Mouse (Mus musculus): ENCODE measurements at regions not wholly inside any gene's neighbourhood (a gene's known extent, or its start where the extent isn't known, plus 50 kb on each side); places are given as distances from the start of the nearest gene placed in this dataset.

- Histone ChIP-seq H3K27me3 (replicated peaks; ENCODE audit: low read depth, poor library complexity, severe bottlenecking) (no peaks in the 10 kb centered on the region), H3K9me3 (no peaks in the 10 kb centered on the region), H3K4me1 (peaks cover 15% of the 10 kb centered on the region), H3K36me3 (replicated peaks) (no peaks in the 10 kb centered on the region), H3K27ac (replicated peaks) (no peak overlapping the region), H3K4me3 (no peak overlapping the region)
- no peak for DNase-seq (ENCODE audit: low spot score)
- WGBS = 82% methylated on average over 10 of the region's 10 CpGs
Measured at GRCm38 (mm10) chr6:50041044-50041443, 69.0 kb upstream of the Mpp6 start.

GRCm38 (mm10) chr6:50042127-50042526, 67.9 kb upstream of the Mpp6 start:
- Histone ChIP-seq H3K36me3 (replicated peaks) (no peaks in the 10 kb centered on the region), H3K27ac (replicated peaks) (no peak overlapping the region), H3K4me3 (no peak overlapping the region), H3K27me3 (replicated peaks; ENCODE audit: low read depth, poor library complexity, severe bottlenecking) (no peaks in the 10 kb centered on the region), H3K9me3 (no peaks in the 10 kb centered on the region), H3K4me1 (peaks cover 15% of the 10 kb centered on the region)
- DNase-seq (ENCODE audit: low spot score) = no peak
- WGBS = 77% methylated on average over 3 of the region's 3 CpGs

GRCm38 (mm10) chr6:50044165-50044564, 65.9 kb upstream of the Mpp6 start:
- Histone ChIP-seq H3K27ac (replicated peaks) (no peak overlapping the region), H3K4me3 (no peak overlapping the region), H3K4me1 (no peaks in the 10 kb centered on the region), H3K27me3 (replicated peaks; ENCODE audit: low read depth, poor library complexity, severe bottlenecking) (no peaks in the 10 kb centered on the region), H3K9me3 (no peaks in the 10 kb centered on the region), H3K36me3 (replicated peaks) (no peaks in the 10 kb centered on the region)
- DNase-seq (ENCODE audit: low spot score) = no peak
- WGBS = 87% methylated on average over 1 of the region's 1 CpGs

DNA sequence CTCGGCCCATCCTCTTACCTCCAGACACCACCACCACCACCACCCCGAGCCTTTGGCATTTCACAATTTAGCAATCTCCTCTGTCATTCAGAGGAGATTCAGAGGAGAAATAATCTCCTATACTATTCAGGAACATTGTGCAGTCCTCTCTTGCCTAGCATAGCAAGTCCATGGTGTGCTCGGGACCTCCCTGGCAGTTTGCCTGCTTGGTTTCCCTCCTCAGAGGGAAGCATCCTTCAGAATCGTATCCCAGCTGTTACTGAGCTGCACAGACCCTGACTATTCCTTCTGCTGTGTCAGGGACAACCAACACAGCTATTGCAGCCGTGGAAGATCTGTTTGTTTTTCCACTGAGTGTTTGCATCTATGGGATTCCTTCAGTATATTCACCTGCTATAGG, 63.3 kb upstream of the Mpp6 start:
- Histone ChIP-seq H3K27me3 (replicated peaks; ENCODE audit: low read depth, poor library complexity, severe bottlenecking) (no peaks in the 10 kb centered on the region), H3K4me1 (no peaks in the 10 kb centered on the region), H3K4me3 (no peak overlapping the region), H3K27ac (replicated peaks) (no peak overlapping the region), H3K36me3 (replicated peaks) (no peaks in the 10 kb centered on the region), H3K9me3 (no peaks in the 10 kb centered on the region)
- WGBS = 77% methylated on average over 5 of the region's 5 CpGs
- no peak for DNase-seq (ENCODE audit: low spot score)

- Histone ChIP-seq H3K4me3 (no peak overlapping the region), H3K4me1 (no peaks in the 10 kb centered on the region), H3K27ac (replicated peaks) (no peak overlapping the region), H3K27me3 (replicated peaks; ENCODE audit: low read depth, poor library complexity, severe bottlenecking) (no peaks in the 10 kb centered on the region), H3K36me3 (replicated peaks) (no peaks in the 10 kb centered on the region), H3K9me3 (no peaks in the 10 kb centered on the region)
- no peak for DNase-seq (ENCODE audit: low spot score)
- WGBS = 87% methylated on average over 2 of the region's 2 CpGs
Measured at GRCm38 (mm10) chr6:50052416-50052815, 57.6 kb upstream of the Mpp6 start.

- 83% methylated on average over 2 of the region's 2 CpGs for WGBS
- Histone ChIP-seq H3K27me3 (replicated peaks; ENCODE audit: low read depth, poor library complexity, severe bottlenecking) (no peaks in the 10 kb centered on the region), H3K9me3 (no peaks in the 10 kb centered on the region), H3K4me1 (no peaks in the 10 kb centered on the region), H3K4me3 (no peak overlapping the region), H3K36me3 (replicated peaks) (no peaks in the 10 kb centered on the region), H3K27ac (replicated peaks) (no peak overlapping the region)
- no peak for DNase-seq (ENCODE audit: low spot score)
Measured at GRCm38 (mm10) chr6:50053086-50053485, 57.0 kb upstream of the Mpp6 start.

DNA sequence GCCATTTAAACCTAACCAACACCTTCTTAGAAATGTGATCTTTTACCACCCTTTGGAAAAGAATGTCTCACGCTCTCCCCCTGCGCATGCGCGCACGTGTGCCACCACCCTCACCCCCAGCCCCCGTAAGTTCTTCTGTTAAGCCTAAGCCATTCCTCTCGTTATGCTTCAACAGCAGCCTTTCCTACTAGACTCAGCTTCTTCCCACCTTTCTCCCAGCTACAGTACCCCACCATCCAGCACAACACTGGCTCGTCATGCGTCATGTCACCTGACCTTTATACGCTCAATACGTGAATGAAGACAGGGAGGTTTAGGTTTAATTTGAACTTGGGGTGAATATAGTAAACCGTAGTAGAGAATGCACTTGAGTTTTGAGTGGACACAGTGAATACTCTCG, 55.8 kb upstream of the Mpp6 start:
- no peak overlapping the region for H3K27ac ChIP-seq (replicated peaks)
- H3K9me3 ChIP-seq = no peaks in the 10 kb centered on the region
- no peak overlapping the region for H3K4me3 ChIP-seq
- H3K27me3 ChIP-seq (replicated peaks; ENCODE audit: low read depth, poor library complexity, severe bottlenecking) = no peaks in the 10 kb centered on the region
- WGBS = 81% methylated on average over 13 of the region's 13 CpGs
- no peaks in the 10 kb centered on the region for H3K4me1 ChIP-seq
- DNase-seq (ENCODE audit: low spot score) = no peak
- H3K36me3 ChIP-seq (replicated peaks) = no peaks in the 10 kb centered on the region

DNA sequence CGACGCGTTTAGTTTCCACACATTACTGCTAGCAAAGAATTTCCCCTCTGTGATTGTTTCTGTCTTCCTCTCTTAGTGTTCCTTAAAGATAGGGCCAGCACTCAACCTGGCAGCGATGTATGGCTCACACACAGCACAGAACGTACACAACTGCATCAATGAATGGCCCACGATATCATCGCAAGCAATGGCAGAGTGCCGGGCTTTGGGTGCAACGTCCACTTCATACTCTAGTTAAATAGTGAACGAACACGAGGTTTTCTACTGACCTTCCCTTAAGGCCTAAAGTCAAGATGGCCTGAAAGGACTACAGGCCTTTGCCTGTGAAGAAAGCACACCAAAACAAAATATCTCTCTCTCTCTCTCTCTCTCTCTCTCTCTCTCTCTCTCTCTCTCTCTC, 51.4 kb upstream of the Mpp6 start:
- WGBS = 93% methylated on average over 11 of the region's 11 CpGs
- no peak for DNase-seq (ENCODE audit: low spot score)
- no peaks in the 10 kb centered on the region for H3K4me1 ChIP-seq

DNA sequence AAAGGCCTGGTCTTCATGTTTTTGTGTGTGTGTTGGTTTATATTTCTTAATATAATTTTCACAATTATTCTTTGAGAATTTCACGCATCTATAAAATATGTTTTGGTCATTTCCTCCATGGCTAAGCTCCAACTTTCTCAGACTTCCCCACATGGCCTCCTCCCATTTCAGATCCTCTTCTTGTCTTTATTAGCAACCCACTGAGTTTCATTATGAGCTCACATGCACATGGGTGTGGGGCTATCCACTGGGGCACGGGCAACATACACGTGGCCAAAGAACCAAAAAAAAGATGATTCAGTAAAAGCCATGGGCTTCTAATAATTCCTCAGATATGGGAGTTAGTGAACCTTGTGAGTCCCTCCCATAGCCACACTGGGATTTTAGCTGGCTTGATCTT, 50.1 kb upstream of the Mpp6 start:
- Histone ChIP-seq H3K36me3 (replicated peaks) (no peaks in the 10 kb centered on the region), H3K27me3 (replicated peaks; ENCODE audit: low read depth, poor library complexity, severe bottlenecking) (no peaks in the 10 kb centered on the region), H3K9me3 (no peaks in the 10 kb centered on the region), H3K4me3 (no peak overlapping the region), H3K27ac (replicated peaks) (no peak overlapping the region), H3K4me1 (no peaks in the 10 kb centered on the region)
- no peak for DNase-seq (ENCODE audit: low spot score)
- WGBS = 94% methylated on average over 3 of the region's 3 CpGs

More for the DNA sequence above, 51.4 kb upstream of the Mpp6 start:
- Histone ChIP-seq H3K27ac (replicated peaks) (no peak overlapping the region), H3K9me3 (no peaks in the 10 kb centered on the region), H3K4me3 (no peak overlapping the region), H3K36me3 (replicated peaks) (no peaks in the 10 kb centered on the region), H3K27me3 (replicated peaks; ENCODE audit: low read depth, poor library complexity, severe bottlenecking) (no peaks in the 10 kb centered on the region)
